Mouse (Mus musculus) liver, postnatal 0 days (tissue): ENCODE data around the gene Kiss1.

Experiments
- CTCF ChIP-seq: sonication (generic); IDR thresholded peaks from 2 replicates; pipeline ENCODE4 v1.5.1; 2016; ENCODE audit warnings: antibody characterized with exemption, low read depth
- EP300 ChIP-seq: IDR thresholded peaks from 2 replicates; pipeline ENCODE4 v1.6.1; 2016; ENCODE audit warnings: antibody characterized with exemption, low read depth, mild to moderate bottlenecking

- TF ChIP-seq EP300 (no peak), CTCF (no peak)
Measured at GRCm38 (mm10) chr1:133333937-133334336, 12.3 kb downstream of the Kiss1 start.
